Mouse (Mus musculus): Measurements from ENCODE around the gene Gria3.

- TF ChIP-seq CTCF (IDR thresholded peaks at IDR 0.05; ENCODE audit: borderline replicate concordance, insufficient read depth, low read depth, low read length): no peak
- TF ChIP-seq POLR2A (IDR thresholded peaks at IDR 0.05; ENCODE audit: borderline replicate concordance, insufficient read depth, low read length): no peak
Measured at GRCm38 (mm10) chrX:41633576-41633975, 232.9 kb downstream of the Gria3 start.

Data from cerebellum, adult 2 months (tissue).